Mouse (Mus musculus) stomach, postnatal 0 days (tissue): ENCODE data around the gene Cyp4f16. TPM values are rescaled to one million over a fixed set of nuclear protein-coding genes. Genes with fewer than 3 reads are reported as not detected.

Experiments
- ATAC-seq: fragments of 200-750 bp; cut with Nextera tagmentation; 2 replicates; pipeline ENCODE4 v1.8.0; 2017; ENCODE audit not compliant: low FRiP score, low TSS enrichment
- DNase-seq: peaks from one replicate; pipeline ENCODE4 v3.0.0-alpha.2; 2016; ENCODE audit warnings: low spot score
- H3K27ac ChIP-seq: fragments of 300-500 bp; sonication (generic); replicated peaks from 2 replicates; pipeline ENCODE4 v1.5.1; 2014; ENCODE audit warnings: mild to moderate bottlenecking, control low read depth
- H3K27me3 ChIP-seq: fragments of 300-500 bp; sonication (generic); 2 replicates; pipeline ENCODE4 v1.6.1; 2014; ENCODE audit warnings: low read length; ENCODE audit not compliant: control insufficient read depth, insufficient read depth
- H3K36me3 ChIP-seq: fragments of 300-500 bp; sonication (generic); 2 replicates; pipeline ENCODE4 v1.6.1; 2014; ENCODE audit warnings: low read length, mixed read lengths; ENCODE audit not compliant: control insufficient read depth, insufficient read depth
- H3K4me1 ChIP-seq: fragments of 300-500 bp; sonication (generic); replicated peaks from 2 replicates; pipeline ENCODE4 v1.6.1; 2014; ENCODE audit warnings: antibody characterized with exemption; ENCODE audit not compliant: control insufficient read depth, insufficient read depth
- H3K4me2 ChIP-seq: fragments of 300-500 bp; sonication (generic); replicated peaks from 2 replicates; pipeline ENCODE4 v1.6.1; 2014; ENCODE audit warnings: low read depth, mild to moderate bottlenecking, control low read depth, moderate library complexity
- H3K4me3 ChIP-seq: fragments of 300-500 bp; sonication (generic); 2 replicates; pipeline ENCODE4 v1.5.1; 2014; ENCODE audit warnings: low read depth, low read length, control low read depth
- H3K9ac ChIP-seq: fragments of 300-500 bp; sonication (generic); 2 replicates; pipeline ENCODE4 v1.6.1; 2014; ENCODE audit warnings: mild to moderate bottlenecking, low read length, control low read depth, mixed read lengths
- H3K9me3 ChIP-seq: fragments of 300-500 bp; sonication (generic); 2 replicates; pipeline ENCODE4 v1.6.1; 2016; ENCODE audit warnings: low read length; ENCODE audit not compliant: control insufficient read depth
- CTCF ChIP-seq: IDR thresholded peaks from 2 replicates; pipeline ENCODE4 v1.5.1; 2016; ENCODE audit warnings: antibody characterized with exemption, low read depth, mild to moderate bottlenecking, moderate library complexity
- EP300 ChIP-seq: optimal IDR thresholded peaks from 2 replicates; pipeline ENCODE3; 2016; ENCODE audit warnings: antibody characterized with exemption
- WGBS: fragments of 180-500 bp; shearing (Covaris S2); extraction: QIAGEN DNeasy Blood & Tissue Kit; methylation state at CpG from one replicate; pipeline ENCODE4 v1.1.7; 2014; 5-methylcytosine and 5-hydroxymethylcytosine counted together
- polyA plus RNA-seq: library from polyadenylated mRNA; unstranded; fragments of >200 nt; fragmentation: Nextera tagmentation; extraction: Ambion mirVana; gene quantifications from 2 replicates; pipeline ENCODE4 v1.2.1, GENCODE M21; 2015

The Cyp4f16 gene
- polyA plus RNA-seq, 1 experiment from 2014 or later = 18.3 TPM

DNA sequence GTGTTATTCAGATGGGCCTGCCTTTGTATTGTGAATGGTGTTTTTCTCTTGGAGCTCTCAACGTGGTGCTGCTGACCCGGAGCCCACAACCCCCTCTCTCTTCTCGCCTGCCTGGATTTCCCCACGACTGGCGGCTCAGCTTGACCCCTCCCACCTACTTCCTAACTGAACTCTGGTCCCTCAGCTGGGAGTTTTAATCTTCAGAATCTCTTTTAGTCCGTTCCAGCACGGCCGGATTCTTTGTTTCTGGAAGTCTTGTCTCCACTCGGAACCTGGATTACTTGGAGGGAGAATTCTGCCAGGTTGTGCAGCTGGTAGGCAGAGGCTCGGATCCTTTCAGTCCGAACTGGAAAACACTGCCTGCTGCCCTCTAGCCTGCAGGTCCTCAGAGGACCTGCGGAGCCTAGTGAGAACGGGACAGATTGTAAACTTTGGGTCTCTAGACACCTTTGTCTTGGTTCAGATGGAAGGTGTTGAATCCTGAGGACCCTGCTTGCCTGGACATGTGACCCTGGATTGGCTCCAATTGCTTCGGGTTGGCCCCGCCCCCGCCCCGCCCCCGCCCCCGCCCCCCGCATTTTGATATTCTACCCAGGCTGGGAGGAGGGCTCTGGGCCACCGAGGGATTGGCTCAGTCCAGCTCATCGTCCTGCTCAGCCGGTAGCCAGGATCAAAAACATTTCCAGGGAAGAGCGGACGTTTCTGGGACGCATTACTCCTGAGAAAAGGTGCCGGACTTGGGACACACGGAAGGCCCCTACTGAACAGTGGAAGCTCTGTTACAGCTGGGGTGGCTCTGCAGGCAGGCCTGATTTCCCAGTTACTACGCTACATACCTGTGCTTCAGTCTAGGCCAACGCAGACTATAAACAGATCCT is 30.3 kb upstream of the Cyp4f16 start, which contains the start of gene Cyp4f17:
Gene Cyp4f17, plus strand, starts transcription at position 200 of the 878 bp plus-strand sequence.
- ATAC-seq (peak; percentile 80), DNase-seq (peak; percentile 75)
- H3K9ac ChIP-seq = peak within 1 kb of the TSS; percentile 66
- H3K27ac ChIP-seq = peak within 1 kb of the TSS; percentile 70
- H3K4me3 ChIP-seq = peak within 1 kb of the TSS; percentile 48
- no peaks in the 10 kb centered on the region for H3K27me3 ChIP-seq
- H3K4me2 ChIP-seq = peak within 1 kb of the TSS; percentile 78
- WGBS = under 1% methylated on average over 28 of the region's 30 CpGs
- no peaks in the 10 kb centered on the region for H3K9me3 ChIP-seq
- H3K36me3 ChIP-seq = no peaks in the 10 kb centered on the region; the same call in 1 of the 2 replicates
- no peak for TF ChIP-seq EP300
- peak; percentile 12; the same call in 1 of the 2 replicates for TF ChIP-seq CTCF
- 0 out of 2 replicates have a peak, but pooled peaks cover 2% of the 10 kb centered on the region for H3K4me1 ChIP-seq

DNA sequence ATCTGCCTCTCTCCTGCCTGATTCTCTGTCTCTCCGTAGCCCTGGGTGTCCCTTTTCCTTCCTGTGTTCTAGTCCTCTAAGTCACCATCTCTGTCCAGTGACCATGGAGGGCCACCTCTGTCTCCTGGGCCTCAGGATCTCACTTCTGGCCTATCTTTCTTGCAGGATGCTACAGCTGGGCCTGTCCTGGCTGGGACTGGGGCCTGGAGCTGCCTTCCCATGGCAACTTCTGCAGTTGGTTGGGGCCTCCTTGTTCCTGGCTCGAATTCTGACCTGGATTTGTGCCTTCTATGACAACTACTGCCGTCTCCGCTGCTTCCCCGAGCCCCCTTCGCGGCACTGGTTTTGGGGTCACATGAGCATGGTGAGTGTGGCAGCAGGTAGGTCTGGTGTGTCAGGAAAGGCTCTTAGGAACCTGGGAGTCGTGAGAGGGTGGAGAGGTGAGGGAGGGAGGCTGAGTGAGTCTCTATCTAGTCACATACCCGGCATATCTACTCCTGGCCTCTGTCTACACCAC is 29.6 kb upstream of the Cyp4f16 start:
- Histone ChIP-seq H3K4me2 (peak overlapping the region; percentile 78), H3K27me3 (no peaks in the 10 kb centered on the region), H3K4me1 (0 out of 2 replicates have a peak, but pooled peaks cover 2% of the 10 kb centered on the region), H3K27ac (peak overlapping the region; percentile 65), H3K4me3 (peak overlapping the region; percentile 48), H3K9ac (peak overlapping the region; percentile 66), H3K9me3 (no peaks in the 10 kb centered on the region), H3K36me3 (no peaks in the 10 kb centered on the region; the same call in 1 of the 2 replicates)
- TF ChIP-seq EP300 = no peak
- no peak for TF ChIP-seq CTCF
- ATAC-seq (peak; percentile 43), DNase-seq (no peak)
- WGBS = 42% methylated on average over 9 of the region's 9 CpGs

DNA sequence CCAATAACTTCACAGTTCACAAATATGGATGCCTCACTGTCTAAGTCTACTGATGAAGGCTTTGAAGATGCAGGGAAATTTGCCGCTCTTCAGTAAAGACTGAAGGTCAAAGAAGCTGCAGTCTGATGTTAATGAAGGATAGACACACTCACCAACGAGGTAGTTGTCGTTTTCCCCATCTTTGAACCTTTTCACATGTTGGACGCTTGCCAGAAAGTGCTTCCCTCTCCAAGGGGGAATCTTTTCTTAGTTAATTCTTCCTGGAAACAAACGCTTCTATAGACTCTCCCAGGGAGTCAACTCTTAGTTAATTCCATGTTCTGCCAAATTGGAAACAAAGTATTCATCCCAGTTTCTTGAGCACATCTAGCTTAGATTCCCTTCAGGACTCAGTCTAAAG is 20.2 kb upstream of the Cyp4f16 start:
- H3K27me3 ChIP-seq = no peaks in the 10 kb centered on the region
- no peak for ATAC-seq
- H3K4me2 ChIP-seq = no peak overlapping the region
- TF ChIP-seq CTCF = no peak
- TF ChIP-seq EP300 = no peak
- H3K4me1 ChIP-seq = no peaks in the 10 kb centered on the region
- H3K4me3 ChIP-seq = no peak overlapping the region
- H3K9me3 ChIP-seq = no peaks in the 10 kb centered on the region
- no peak overlapping the region for H3K27ac ChIP-seq
- WGBS = 76% methylated on average over 5 of the region's 5 CpGs
- DNase-seq = no peak
- no peaks in the 10 kb centered on the region for H3K36me3 ChIP-seq
- no peak overlapping the region for H3K9ac ChIP-seq

DNA sequence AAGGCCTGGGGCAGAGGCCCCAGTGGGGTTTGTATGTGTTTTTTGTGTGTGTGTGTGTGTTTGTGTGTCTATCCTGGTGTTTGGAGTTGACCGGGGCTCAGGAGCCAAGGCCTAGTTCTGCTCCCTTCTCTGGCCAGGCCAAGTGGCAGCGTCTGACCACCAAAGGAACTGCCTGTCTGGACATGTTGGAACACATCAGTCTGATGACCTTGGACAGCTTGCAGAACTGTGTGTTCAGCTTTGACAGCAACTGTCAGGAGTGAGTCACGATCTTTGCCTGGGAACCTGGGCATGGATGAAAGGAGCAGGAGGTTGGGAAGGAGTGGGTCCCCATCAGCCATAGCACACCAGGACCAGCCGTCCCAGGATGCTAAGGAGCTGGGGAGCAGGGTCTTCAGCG is 14.4 kb upstream of the Cyp4f16 start:
- no peaks in the 10 kb centered on the region for H3K36me3 ChIP-seq
- no peak for TF ChIP-seq CTCF
- no peak for TF ChIP-seq EP300

DNA sequence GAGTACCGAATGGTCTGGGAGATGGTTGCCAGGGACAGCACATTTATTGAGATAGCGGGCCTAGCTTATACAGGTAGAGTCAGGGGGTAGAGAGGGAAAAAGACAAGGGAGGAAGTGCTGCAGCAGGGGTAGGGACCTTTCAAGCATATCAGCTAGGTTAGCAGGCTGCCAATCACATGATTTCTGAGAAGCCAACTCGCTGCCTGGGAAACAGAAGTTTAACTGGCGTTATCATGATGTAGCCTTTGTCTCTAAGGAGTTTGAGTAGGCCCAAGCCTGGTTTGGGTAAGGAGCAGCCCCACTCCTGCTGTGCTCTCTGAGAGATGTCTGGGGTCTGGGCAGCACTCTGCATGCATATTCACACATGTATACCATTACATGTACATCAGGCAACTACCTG is 14.0 kb upstream of the Cyp4f16 start:
- no peak overlapping the region for H3K4me3 ChIP-seq
- no peak for ATAC-seq
- no peak for DNase-seq
- H3K4me1 ChIP-seq = no peaks in the 10 kb centered on the region
- H3K36me3 ChIP-seq = no peaks in the 10 kb centered on the region
- no peak overlapping the region for H3K9ac ChIP-seq
- no peak overlapping the region for H3K4me2 ChIP-seq
- H3K27me3 ChIP-seq = no peaks in the 10 kb centered on the region
- H3K27ac ChIP-seq = no peak overlapping the region
- WGBS = 92% methylated on average over 4 of the region's 4 CpGs
- no peaks in the 10 kb centered on the region for H3K9me3 ChIP-seq
- TF ChIP-seq CTCF = no peak
- TF ChIP-seq EP300 = no peak

More for the DNA sequence above, 14.4 kb upstream of the Cyp4f16 start:
- Histone ChIP-seq H3K27ac (no peak overlapping the region), H3K4me1 (no peaks in the 10 kb centered on the region), H3K27me3 (no peaks in the 10 kb centered on the region), H3K9me3 (no peaks in the 10 kb centered on the region), H3K4me2 (no peak overlapping the region), H3K4me3 (no peak overlapping the region), H3K9ac (no peak overlapping the region)
- no peak for DNase-seq
- no peak for ATAC-seq
- WGBS = 90% methylated on average over 5 of the region's 5 CpGs

DNA sequence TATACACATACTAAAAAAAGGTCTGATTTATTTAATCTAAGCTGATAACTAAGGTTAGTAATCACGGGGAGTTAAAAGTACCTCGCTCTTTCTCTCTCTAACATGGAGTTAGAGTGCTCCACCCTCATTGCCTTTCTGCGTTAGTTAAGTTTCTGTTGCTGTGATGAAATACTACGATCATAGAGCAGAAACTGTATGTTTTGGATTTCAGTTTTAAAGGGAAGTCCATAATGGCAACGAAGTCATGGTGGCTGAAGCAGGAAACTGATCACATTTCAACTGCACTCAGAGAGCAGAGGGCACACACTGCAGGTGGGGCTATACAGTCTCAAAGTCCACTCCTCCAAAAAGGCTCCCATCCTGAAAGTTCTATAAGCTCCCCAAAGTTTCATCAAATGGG is 13.5 kb upstream of the Cyp4f16 start:
- Histone ChIP-seq H3K4me2 (no peak overlapping the region), H3K36me3 (no peaks in the 10 kb centered on the region), H3K4me3 (no peak overlapping the region), H3K4me1 (no peaks in the 10 kb centered on the region), H3K9me3 (no peaks in the 10 kb centered on the region), H3K9ac (no peak overlapping the region), H3K27me3 (no peaks in the 10 kb centered on the region), H3K27ac (no peak overlapping the region)
- WGBS = 75% methylated on average over 5 of the region's 5 CpGs
- no peak for TF ChIP-seq EP300
- no peak for TF ChIP-seq CTCF
- DNase-seq (no peak), ATAC-seq (no peak)
